15 mouse cellular contexts compared by ENCODE assay signal in genomic region chr6:59161801-59162478, GRCm38 (mm10).
"Had no signal": no experiment of that assay in that cellular context is flagged by ENCODE, and none has a peak within 500 bp of the region (broad histone marks: within the 10 kb centered on the region; RNA-seq: fewer than 3 reads in every experiment).

No protein-coding gene starts in this region.

- H3K27ac ChIP-seq: midbrain, embryonic 13.5 days; midbrain, embryonic 15.5 days; neural tube, embryonic 12.5 days; stomach, embryonic 15.5 days; stomach, postnatal 0 days had no signal

- H3K9ac ChIP-seq: lung, embryonic 14.5 days; midbrain, embryonic 13.5 days; midbrain, embryonic 15.5 days; neural tube, embryonic 12.5 days; stomach, embryonic 15.5 days had no signal

- H3K9me3 ChIP-seq: megakaryocyte, embryonic 14.5 days; midbrain, embryonic 13.5 days; midbrain, embryonic 15.5 days; neural tube, embryonic 12.5 days; stomach, embryonic 15.5 days had no signal

- H3K4me3 ChIP-seq: megakaryocyte, embryonic 14.5 days; midbrain, embryonic 13.5 days; midbrain, embryonic 15.5 days; neural tube, embryonic 12.5 days; stomach, embryonic 15.5 days had no signal

- H3K27me3 ChIP-seq: megakaryocyte, embryonic 14.5 days; midbrain, embryonic 13.5 days; midbrain, embryonic 15.5 days; neural tube, embryonic 12.5 days; stomach, embryonic 15.5 days had no signal

- H3K4me1 ChIP-seq: megakaryocyte, embryonic 14.5 days; midbrain, embryonic 13.5 days; midbrain, embryonic 15.5 days; neural tube, embryonic 12.5 days; stomach, embryonic 15.5 days had no signal

- DNase-seq: lung, adult 18-20 months; lung, postnatal 10 days; lung, postnatal 4 days; right cerebral cortex, postnatal 14 days; thymus, adult 2 months; thymus, postnatal 25 days; thymus, postnatal 4 days had no signal

- H3K4me2 ChIP-seq: lung, embryonic 14.5 days; midbrain, embryonic 11.5 days; midbrain, embryonic 13.5 days; midbrain, embryonic 15.5 days; neural tube, embryonic 12.5 days; stomach, embryonic 15.5 days had no signal

- ATAC-seq: midbrain, embryonic 13.5 days had no signal

- H3K36me3 ChIP-seq: midbrain, embryonic 13.5 days; midbrain, embryonic 15.5 days; neural tube, embryonic 12.5 days; stomach, embryonic 15.5 days had no signal
